Comparison of ENCODE assay signal across 31 mouse cellular contexts in the genomic region with DNA sequence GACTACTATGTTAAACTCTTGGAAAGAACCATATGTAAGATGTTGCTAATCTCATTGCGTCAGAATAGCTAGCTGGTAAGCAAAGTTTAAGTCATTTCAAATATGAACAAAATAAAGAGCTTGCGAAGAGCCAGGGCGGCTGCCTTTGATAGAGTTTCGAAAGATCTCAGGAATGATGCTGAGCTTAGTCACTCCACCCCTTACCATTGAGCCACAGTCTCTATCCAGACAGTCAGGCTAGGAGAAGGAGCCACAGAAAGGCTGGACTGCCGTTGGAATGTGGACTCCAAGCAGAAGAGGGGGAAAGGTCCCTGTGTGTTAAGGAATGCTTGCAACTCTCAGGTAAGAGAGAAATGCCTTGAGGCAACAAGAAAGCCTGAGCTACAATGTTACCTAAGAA. TPM values are rescaled to one million over a fixed set of nuclear protein-coding genes. Genes with fewer than 3 reads are reported as not detected.
DNase-seq lines count a peak whose midpoint lies in the region; ATAC-seq and TF ChIP-seq lines count a peak whose summit lies in the region.
"Had no signal": no experiment of that assay in that cellular context is flagged by ENCODE, and none has a peak within 500 bp of the region (broad histone marks: within the 10 kb centered on the region; RNA-seq: fewer than 3 reads in every experiment).

No protein-coding gene starts in this region.

- no peak for DNase-seq in heart, adult 8-10 months (ENCODE audit: low spot score)
- no peak for DNase-seq in Patski (ENCODE audit: low read depth, low spot score)
- DNase-seq in forebrain, postnatal 0 days, result no peak
- no peak for DNase-seq in urinary bladder, adult 2 months (ENCODE audit: low spot score)
- DNase-seq: adrenal gland, postnatal 10 days; cerebellum, adult 8-10 months; cerebellum, postnatal 25 days; kidney, adult 9 months; kidney, postnatal 10 days; layer of hippocampus, postnatal 36 days; left cerebral cortex, postnatal 4 days; liver, postnatal 0 days; right cerebral cortex, postnatal 25 days; spleen, adult 18-20 months; thymus, adult 18-20 months; thymus, postnatal 25 days had no signal

- no peak overlapping the region for H3K4me3 ChIP-seq in heart, embryonic 15.5 days
- no peak overlapping the region for H3K4me3 ChIP-seq in C2C12 (ENCODE audit: insufficient read depth, poor library complexity, severe bottlenecking)
- no peak overlapping the region for H3K4me3 ChIP-seq in forebrain, postnatal 0 days (ENCODE audit: low read depth, low read length)
- H3K4me3 ChIP-seq: embryonic facial prominence, embryonic 12.5 days; forebrain, embryonic 10.5 days; heart, embryonic 12.5 days; liver, embryonic 12.5 days; midbrain, embryonic 13.5 days; neural tube, embryonic 15.5 days had no signal

- ATAC-seq in heart, embryonic 15.5 days (replicated peaks; ENCODE audit: insufficient number of reproducible peaks, insufficient read depth, low FRiP score, low read depth), result no peak
- ATAC-seq in Patski, result peak; percentile 36
- ATAC-seq in forebrain, postnatal 0 days, result no peak
- ATAC-seq: activated CD4-positive, CD25-positive, alpha-beta regulatory T cell, adult 4 months; forebrain, embryonic 16.5 days; intestine, postnatal 0 days; liver, embryonic 12.5 days; liver, postnatal 0 days; midbrain, embryonic 13.5 days had no signal

- H3K9ac ChIP-seq in heart, embryonic 15.5 days, result no peak overlapping the region
- no peak overlapping the region for H3K9ac ChIP-seq in forebrain, postnatal 0 days
- H3K9ac ChIP-seq: embryonic facial prominence, embryonic 12.5 days; heart, embryonic 12.5 days; hindbrain, embryonic 14.5 days; liver, embryonic 12.5 days; liver, postnatal 0 days; midbrain, embryonic 13.5 days; neural tube, embryonic 15.5 days had no signal

- H3K79me2 ChIP-seq in C2C12 (ENCODE audit: control insufficient read depth, insufficient read depth), result no peaks in the 10 kb centered on the region

- POLR2A ChIA-PET in Patski (lab: Charles Lee), result interaction anchor here (0.6 to 1.0 kb wide), 2 partner anchors 13 to 19 kb away, joined by 3 read pairs; no protein-coding TSS in a partner anchor

- in situ Hi-C loops in Patski (cut with MboI; ENCODE audit: low pct_unique_long_range_greater_than_20kb), result no loop called here

- 0 out of 2 replicates have a peak overlapping the region, but pooled peaks have one; percentile 16 for H3K27ac ChIP-seq in heart, embryonic 15.5 days
- H3K27ac ChIP-seq in forebrain, postnatal 0 days (ENCODE audit: low read depth, low read length), result no peak overlapping the region
- H3K27ac ChIP-seq: embryonic facial prominence, embryonic 12.5 days; forebrain, embryonic 10.5 days; hindbrain, embryonic 14.5 days; liver, embryonic 12.5 days; macrophage; midbrain, embryonic 13.5 days; neural tube, embryonic 15.5 days; stomach, postnatal 0 days had no signal

- no peaks in the 10 kb centered on the region for H3K27me3 ChIP-seq in heart, embryonic 15.5 days
- H3K27me3 ChIP-seq in C2C12 (ENCODE audit: control insufficient read depth, insufficient read depth, insufficient read length), result no peaks in the 10 kb centered on the region
- no peaks in the 10 kb centered on the region for H3K27me3 ChIP-seq in Patski
- no peaks in the 10 kb centered on the region for H3K27me3 ChIP-seq in forebrain, postnatal 0 days (ENCODE audit: insufficient read depth, low read length)
- H3K27me3 ChIP-seq: embryonic facial prominence, embryonic 12.5 days; heart, embryonic 12.5 days; liver, embryonic 12.5 days; midbrain, embryonic 13.5 days; neural tube, embryonic 15.5 days had no signal

- H3K9me3 ChIP-seq in heart, embryonic 15.5 days (replicated peaks), result no peaks in the 10 kb centered on the region
- no peaks in the 10 kb centered on the region for H3K9me3 ChIP-seq in forebrain, postnatal 0 days (ENCODE audit: low read length)
- H3K9me3 ChIP-seq: embryonic facial prominence, embryonic 12.5 days; liver, embryonic 12.5 days; midbrain, embryonic 13.5 days; neural tube, embryonic 15.5 days had no signal

- no peak overlapping the region for H3K4me2 ChIP-seq in heart, embryonic 15.5 days
- no peak overlapping the region for H3K4me2 ChIP-seq in forebrain, postnatal 0 days (ENCODE audit: low read depth)
- H3K4me2 ChIP-seq: embryonic facial prominence, embryonic 12.5 days; hindbrain, embryonic 14.5 days; liver, embryonic 12.5 days; midbrain, embryonic 13.5 days; neural tube, embryonic 15.5 days had no signal

- H3K79me3 ChIP-seq in C2C12 (ENCODE audit: low read depth), result no peaks in the 10 kb centered on the region

- TF ChIP-seq CTCF in C2C12 (IDR thresholded peaks at IDR 0.05; ENCODE audit: control insufficient read depth, insufficient read depth, insufficient read length) (no peak), Patski (IDR thresholded peaks at IDR 0.05) (no peak)
- TF ChIP-seq CTCF in forebrain, postnatal 0 days (IDR thresholded peaks at IDR 0.05; ENCODE audit: low read depth), result no peak

- 73% methylated on average over 5 of the region's 5 CpGs for WGBS in heart, embryonic 15.5 days
- WGBS in forebrain, postnatal 0 days, result 85% methylated on average over 5 of the region's 5 CpGs

- H3K4me1 ChIP-seq in heart, embryonic 15.5 days (replicated peaks), result peaks cover 13% of the 10 kb centered on the region
- no peaks in the 10 kb centered on the region for H3K4me1 ChIP-seq in forebrain, postnatal 0 days (ENCODE audit: insufficient read depth)
- H3K4me1 ChIP-seq: embryonic facial prominence, embryonic 12.5 days; liver, embryonic 12.5 days; midbrain, embryonic 13.5 days; neural tube, embryonic 15.5 days had no signal

- H3K36me3 ChIP-seq in heart, embryonic 15.5 days, result no peaks in the 10 kb centered on the region
- H3K36me3 ChIP-seq in C2C12 (ENCODE audit: control insufficient read depth, insufficient read depth), result no peaks in the 10 kb centered on the region
- no peaks in the 10 kb centered on the region for H3K36me3 ChIP-seq in forebrain, postnatal 0 days (ENCODE audit: insufficient read depth)
- H3K36me3 ChIP-seq: embryonic facial prominence, embryonic 12.5 days; forebrain, embryonic 10.5 days; heart, embryonic 12.5 days; liver, embryonic 12.5 days; midbrain, embryonic 13.5 days; neural tube, embryonic 15.5 days had no signal

- CTCF ChIA-PET in Patski (lab: Charles Lee), result interaction anchor here (0.9 to 1.4 kb wide), 8 partner anchors 10 to 68 kb away, joined by 3 to 9 read pairs (median 4); no protein-coding TSS in a partner anchor

- no peak overlapping the region for H3ac ChIP-seq in C2C12 (ENCODE audit: control insufficient read depth, insufficient read length, low read depth)

TF ChIP-seq in C2C12, 6 proteins besides CTCF, POLR2A, EP300 and RAD21:
- TF ChIP-seq FOSL1 (IDR thresholded peaks at IDR 0.05; ENCODE audit: insufficient read depth, low read length, poor library complexity, severe bottlenecking) (peak; percentile 27), MYOG (IDR thresholded peaks at IDR 0.05; ENCODE audit: control insufficient read depth, extremely low read depth, insufficient read length) (no peak), MAX (IDR thresholded peaks at IDR 0.05) (no peak), MYOD1 (IDR thresholded peaks at IDR 0.05; ENCODE audit: control insufficient read depth, insufficient read length, low read depth) (no peak), CEBPB (IDR thresholded peaks at IDR 0.05; ENCODE audit: low read depth) (peak; percentile 85), USF1 (IDR thresholded peaks at IDR 0.05; ENCODE audit: low read depth) (no peak)
TF ChIP-seq in C2C12: peak in this region for 2.

RNA-seq across cellular contexts. Expression of a gene that starts 7.3 kb away (rescaled TPM):
- polyA plus RNA-seq in heart, embryonic 15.5 days (2015; fragmentation: Nextera tagmentation; extraction: Ambion mirVana), result 7.7 and 9.9 TPM in 2 replicates
- total RNA-seq in heart, adult 8-10 months (2022), result 1 to 10 TPM; 6.9 to 8.7 (median 7.4) TPM
- polyA plus RNA-seq in C2C12 (2012; fragmentation: generic; extraction: Trizol) (7.5 TPM), Patski (2021) (21.4 TPM)
- total RNA-seq in forebrain, postnatal 0 days (2014; rRNA removed), result 34.2 and 38.6 TPM in 2 replicates
- polyA plus RNA-seq in forebrain, postnatal 0 days (2015; fragmentation: Nextera tagmentation; extraction: Ambion mirVana), result 17.4 and 17.7 TPM in 2 replicates
- polyA plus RNA-seq in urinary bladder, adult 2 months (2012; rRNA removed), result 1.9 TPM in 2 replicates
- total RNA-seq: megakaryocyte-erythroid progenitor cell, adult 5-6 weeks had no signal

RNA-seq across cellular contexts. Expression of a gene that starts 35.2 kb away (rescaled TPM):
- polyA plus RNA-seq in heart, embryonic 15.5 days (2015; fragmentation: Nextera tagmentation; extraction: Ambion mirVana), result 59.7 and 123 TPM in 2 replicates
- 1 to 10 TPM; 1.1 to 1.8 (median 1.5) TPM for total RNA-seq in heart, adult 8-10 months (2022)
- polyA plus RNA-seq in C2C12 (2012; fragmentation: generic; extraction: Trizol) (843 TPM), Patski (2021) (487 TPM)
- 139 and 151 TPM in 2 replicates for total RNA-seq in forebrain, postnatal 0 days (2014; rRNA removed)
- polyA plus RNA-seq in forebrain, postnatal 0 days (2015; fragmentation: Nextera tagmentation; extraction: Ambion mirVana), result 149 and 160 TPM in 2 replicates
- 14.2 and 15.8 TPM in 2 replicates for polyA plus RNA-seq in urinary bladder, adult 2 months (2012; rRNA removed)
